Mouse (Mus musculus) embryonic fibroblast, embryonic 13.5 days (primary cell): Measurements from ENCODE around the gene Tmem63c.

ENCODE experiments used
- CTCF ChIP-seq: IDR thresholded peaks from 2 replicates; pipeline ENCODE4 v1.5.1; 2011; ENCODE audit warnings: mild to moderate bottlenecking, control low read depth, low read length, moderate library complexity, borderline replicate concordance; ENCODE audit not compliant: insufficient read depth
- POLR2A ChIP-seq: IDR thresholded peaks from 2 replicates; pipeline ENCODE4 v1.6.1; 2011; ENCODE audit warnings: low read depth, mild to moderate bottlenecking, control low read depth, low read length, moderate library complexity

DNA sequence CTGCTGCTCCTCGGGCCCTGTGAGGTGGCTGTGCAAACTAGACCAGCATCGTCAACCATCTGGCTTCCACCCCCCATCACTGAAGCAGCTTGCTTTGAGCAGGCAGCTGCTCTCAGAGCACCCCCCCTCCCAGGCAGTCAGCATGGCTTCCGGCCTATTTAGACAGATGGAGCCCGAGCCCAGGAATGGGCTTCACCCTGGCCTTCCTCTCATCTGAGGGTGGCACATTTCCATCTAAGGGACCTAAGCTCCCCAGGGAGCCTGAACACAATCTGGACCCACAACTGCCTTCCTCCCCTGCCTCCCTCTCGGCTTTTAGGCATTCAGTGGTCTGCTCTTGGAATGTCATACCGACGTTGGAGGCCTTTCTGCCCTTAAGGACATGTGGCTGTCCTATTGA lies 22.1 kb downstream of the Tmem63c start:
- no peak for TF ChIP-seq CTCF
- no peak for TF ChIP-seq POLR2A
